Mouse (Mus musculus) thymus, adult 2 months (tissue): ENCODE results near the gene Upf1. TPM values are rescaled to one million over a fixed set of nuclear protein-coding genes. Genes with fewer than 3 reads are reported as not detected.

Experiments used
- DNase-seq: peaks from one replicate; pipeline ENCODE4 v3.0.0; 2021
- H3K27ac ChIP-seq: fragments of 200-500 bp; 2 replicates; pipeline ENCODE4 v1.5.1; 2012; ENCODE audit warnings: low read length, control low read depth; ENCODE audit not compliant: control insufficient read depth, insufficient read depth
- H3K27me3 ChIP-seq: fragments of 200-500 bp; 2 replicates; pipeline ENCODE4 v1.6.1; 2012; ENCODE audit warnings: mild to moderate bottlenecking, low read length, moderate library complexity, mixed read lengths; ENCODE audit not compliant: control insufficient read depth, insufficient read depth
- H3K36me3 ChIP-seq: fragments of 200-500 bp; 2 replicates; pipeline ENCODE4 v1.6.1; 2012; ENCODE audit warnings: mild to moderate bottlenecking, low read length, moderate library complexity; ENCODE audit not compliant: control insufficient read depth, insufficient read depth
- H3K4me1 ChIP-seq: fragments of 200-500 bp; replicated peaks from 2 replicates; pipeline ENCODE4 v1.6.1; 2012; ENCODE audit warnings: low read length; ENCODE audit not compliant: control insufficient read depth, insufficient read depth
- H3K4me3 ChIP-seq: fragments of 200-500 bp; 2 replicates; pipeline ENCODE4 v1.5.1; 2012; ENCODE audit warnings: mild to moderate bottlenecking, low read length, control low read depth, moderate library complexity; ENCODE audit not compliant: control insufficient read depth, insufficient read depth
- CTCF ChIP-seq: fragments of 200-500 bp; IDR thresholded peaks from 2 replicates; pipeline ENCODE4 v1.5.1; 2012; ENCODE audit warnings: mild to moderate bottlenecking, control low read depth, low read length, moderate library complexity, borderline replicate concordance; ENCODE audit not compliant: control insufficient read depth, poor library complexity, insufficient read depth; ENCODE audit errors: extremely low read depth
- POLR2A ChIP-seq: fragments of 200-500 bp; IDR thresholded peaks from 2 replicates; pipeline ENCODE4 v1.6.1; 2012; ENCODE audit warnings: mild to moderate bottlenecking, low read length, control low read depth, moderate library complexity; ENCODE audit not compliant: control insufficient read depth, poor library complexity, insufficient read depth; ENCODE audit errors: extremely low read depth
- WGBS: fragments of 180-500 bp; shearing (Covaris S2); methylation state at CpG from one replicate; pipeline ENCODE4 v1.1.7; 2018; 5-methylcytosine and 5-hydroxymethylcytosine counted together
- polyA plus RNA-seq: library from polyadenylated mRNA; depleted of rRNA; stranded (reverse); fragments of >200 nt; gene quantifications from 2 replicates; pipeline ENCODE4 v1.2.3, GENCODE M21; 2012

Upf1 gene
- polyA plus RNA-seq, 1 experiment: 76.0 TPM

GRCm38 (mm10) chr8:70361484-70362032 is 8.5 kb upstream of the Upf1 start:
- TF ChIP-seq POLR2A: no peak
- no peak for TF ChIP-seq CTCF
- Histone ChIP-seq H3K27ac (no peak overlapping the region), H3K4me1 (no peaks in the 10 kb centered on the region), H3K27me3 (no peaks in the 10 kb centered on the region), H3K4me3 (no peak overlapping the region), H3K36me3 (no peaks in the 10 kb centered on the region)
- WGBS: 88% methylated on average over 10 of the region's 10 CpGs
- no peak for DNase-seq

GRCm38 (mm10) chr8:70360769-70361168 is 7.7 kb upstream of the Upf1 start:
- H3K36me3 ChIP-seq: no peaks in the 10 kb centered on the region
- DNase-seq: peak; percentile 22
- H3K27me3 ChIP-seq: no peaks in the 10 kb centered on the region
- TF ChIP-seq CTCF (0 out of 2 replicates have a peak, but pooled peaks have one; percentile 12), POLR2A (no peak)
- 72% methylated on average over 4 of the region's 4 CpGs for WGBS
- no peak overlapping the region for H3K4me3 ChIP-seq
- no peaks in the 10 kb centered on the region for H3K4me1 ChIP-seq
- H3K27ac ChIP-seq: no peak overlapping the region

- Histone ChIP-seq H3K27ac (no peak overlapping the region), H3K4me1 (no peaks in the 10 kb centered on the region), H3K4me3 (no peak overlapping the region), H3K27me3 (no peaks in the 10 kb centered on the region), H3K36me3 (no peaks in the 10 kb centered on the region)
- WGBS: 91% methylated on average over 3 of the region's 3 CpGs
- TF ChIP-seq POLR2A (no peak), CTCF (no peak)
- no peak for DNase-seq
Observed at GRCm38 (mm10) chr8:70359411-70359810, 6.3 kb upstream of the Upf1 start.

GRCm38 (mm10) chr8:70356111-70356510 is 3.0 kb upstream of the Upf1 start:
- peaks cover 22% of the 10 kb centered on the region for H3K4me1 ChIP-seq
- no peaks in the 10 kb centered on the region for H3K36me3 ChIP-seq
- H3K27me3 ChIP-seq: no peaks in the 10 kb centered on the region
- DNase-seq: no peak
- TF ChIP-seq CTCF (no peak), POLR2A (no peak)
- no peak overlapping the region for H3K27ac ChIP-seq
- 94% methylated on average over 1 of the region's 1 CpGs for WGBS
- H3K4me3 ChIP-seq: no peak overlapping the region

GRCm38 (mm10) chr8:70354004-70354403 is 926 bp upstream of the Upf1 start:
- H3K27ac ChIP-seq: peak overlapping the region; percentile 61
- H3K27me3 ChIP-seq: no peaks in the 10 kb centered on the region
- no peak for DNase-seq
- 14% methylated on average over 4 of the region's 4 CpGs for WGBS
- TF ChIP-seq CTCF (no peak), POLR2A (no peak)
- no peaks in the 10 kb centered on the region for H3K36me3 ChIP-seq
- H3K4me3 ChIP-seq: peak overlapping the region; percentile 47
- H3K4me1 ChIP-seq: peaks cover 31% of the 10 kb centered on the region

GRCm38 (mm10) chr8:70352657-70353151 is 374 bp downstream of the Upf1 start:
- H3K27me3 ChIP-seq: no peaks in the 10 kb centered on the region
- peaks cover 31% of the 10 kb centered on the region for H3K4me1 ChIP-seq
- peak overlapping the region; percentile 75 for H3K4me3 ChIP-seq
- no peak for TF ChIP-seq POLR2A
- TF ChIP-seq CTCF: no peak
- WGBS: under 1% methylated on average over 64 of the region's 64 CpGs
- DNase-seq: peak; percentile 51
- H3K27ac ChIP-seq: no peak overlapping the region
- H3K36me3 ChIP-seq: no peaks in the 10 kb centered on the region

GRCm38 (mm10) chr8:70352000-70352384 is 1.1 kb downstream of the Upf1 start:
- 25% methylated on average over 3 of the region's 3 CpGs for WGBS
- no peak for DNase-seq
- Histone ChIP-seq H3K36me3 (no peaks in the 10 kb centered on the region), H3K4me1 (peaks cover 31% of the 10 kb centered on the region), H3K27me3 (no peaks in the 10 kb centered on the region), H3K4me3 (peak overlapping the region; percentile 75), H3K27ac (no peak overlapping the region)
- no peak for TF ChIP-seq POLR2A
- TF ChIP-seq CTCF: no peak
